Mouse (Mus musculus): ENCODE measurements around the gene Anapc13. TPM values are rescaled to one million over a fixed set of nuclear protein-coding genes. Genes with fewer than 3 reads are reported as not detected.
A peak's percentile ranks its signal among the peaks of the same experiment; 100 is the strongest.

The Anapc13 gene
- polyA plus RNA-seq, 1 experiment: 45.1 TPM

DNA sequence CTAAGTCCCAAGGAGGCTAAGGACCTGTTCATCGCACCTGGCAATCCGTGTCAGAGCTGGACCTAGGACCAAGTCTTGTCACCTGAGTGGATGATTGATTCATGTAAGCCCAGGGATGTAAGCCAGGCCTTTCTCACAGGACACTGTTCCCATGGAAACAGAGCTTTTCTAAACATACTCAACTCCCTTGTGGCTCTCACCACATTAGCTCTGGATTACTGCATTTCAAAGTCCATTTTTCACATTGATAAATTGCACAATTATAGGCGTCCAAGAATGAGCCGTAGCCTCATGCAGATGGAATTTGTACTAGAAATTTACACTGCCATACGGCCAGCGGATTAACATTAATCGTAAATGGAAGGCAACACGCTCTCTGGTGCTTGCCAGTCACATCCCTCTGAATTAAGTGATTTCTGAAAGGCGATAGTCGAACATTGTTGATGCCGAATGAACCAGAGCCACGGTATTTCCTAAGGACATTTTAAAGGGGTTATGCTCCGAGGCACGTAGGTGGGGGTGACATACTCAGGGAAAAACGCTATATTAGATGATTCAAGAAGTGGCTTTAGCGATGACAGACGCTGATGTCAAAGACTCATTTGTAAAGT is 23.9 kb downstream of the Anapc13 start:
- peaks cover 16% of the 10 kb centered on the region; the same call in 1 of the 2 replicates for H3K4me1 ChIP-seq (ENCODE audit: control insufficient read depth, insufficient read depth, insufficient read length, low read length)
- no peak for TF ChIP-seq CTCF (IDR thresholded peaks at IDR 0.05; ENCODE audit: extremely low read depth, insufficient read length, insufficient replicate concordance, low read depth, low read length)
- TF ChIP-seq POLR2A (IDR thresholded peaks at IDR 0.05; ENCODE audit: low read depth, low read length): no peak
- no peaks in the 10 kb centered on the region for H3K27me3 ChIP-seq (ENCODE audit: control insufficient read depth, insufficient read depth, low read length)
- H3K36me3 ChIP-seq (ENCODE audit: control insufficient read depth, insufficient read depth, low read length): no peaks in the 10 kb centered on the region
- no peak overlapping the region for H3K4me3 ChIP-seq (ENCODE audit: low read depth, low read length)
- peak overlapping the region; percentile 35; the same call in 1 of the 2 replicates for H3K27ac ChIP-seq (ENCODE audit: insufficient read depth, low read depth, low read length)
- 19% methylated on average over 17 of the region's 17 CpGs for whole genome bisulfite sequencing

DNA sequence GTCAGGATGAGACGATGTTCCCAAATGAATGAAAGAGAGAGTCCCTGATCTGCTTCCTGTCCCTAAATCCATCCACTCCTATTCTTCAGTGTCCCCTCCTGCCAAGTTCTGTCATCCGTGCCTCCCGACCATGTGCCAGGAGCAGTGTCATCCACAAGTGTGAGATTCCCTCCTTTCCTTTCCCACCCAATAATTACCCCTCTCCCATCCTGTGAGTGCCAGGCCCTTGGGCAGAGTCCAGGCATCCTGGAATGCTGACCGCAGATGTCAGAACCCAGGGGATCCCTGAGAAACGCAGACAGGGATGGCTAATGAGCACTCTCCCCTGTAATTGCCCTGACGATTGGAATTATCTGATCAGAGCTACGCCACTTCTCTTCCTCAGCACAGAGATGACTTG is 24.5 kb downstream of the Anapc13 start:
- Histone ChIP-seq H3K36me3 (ENCODE audit: control insufficient read depth, insufficient read depth, low read length) (no peaks in the 10 kb centered on the region), H3K27me3 (ENCODE audit: control insufficient read depth, insufficient read depth, low read length) (no peaks in the 10 kb centered on the region), H3K4me1 (ENCODE audit: control insufficient read depth, insufficient read depth, insufficient read length, low read length) (peaks cover 20% of the 10 kb centered on the region; the same call in 1 of the 2 replicates), H3K4me3 (ENCODE audit: low read depth, low read length) (no peak overlapping the region), H3K27ac (ENCODE audit: insufficient read depth, low read depth, low read length) (0 out of 2 replicates have a peak overlapping the region, but pooled peaks have one; percentile 35)
- TF ChIP-seq CTCF (IDR thresholded peaks at IDR 0.05; ENCODE audit: extremely low read depth, insufficient read length, insufficient replicate concordance, low read depth, low read length) (no peak), POLR2A (IDR thresholded peaks at IDR 0.05; ENCODE audit: low read depth, low read length) (no peak)
- 32% methylated on average over 7 of the region's 7 CpGs for WGBS

DNA sequence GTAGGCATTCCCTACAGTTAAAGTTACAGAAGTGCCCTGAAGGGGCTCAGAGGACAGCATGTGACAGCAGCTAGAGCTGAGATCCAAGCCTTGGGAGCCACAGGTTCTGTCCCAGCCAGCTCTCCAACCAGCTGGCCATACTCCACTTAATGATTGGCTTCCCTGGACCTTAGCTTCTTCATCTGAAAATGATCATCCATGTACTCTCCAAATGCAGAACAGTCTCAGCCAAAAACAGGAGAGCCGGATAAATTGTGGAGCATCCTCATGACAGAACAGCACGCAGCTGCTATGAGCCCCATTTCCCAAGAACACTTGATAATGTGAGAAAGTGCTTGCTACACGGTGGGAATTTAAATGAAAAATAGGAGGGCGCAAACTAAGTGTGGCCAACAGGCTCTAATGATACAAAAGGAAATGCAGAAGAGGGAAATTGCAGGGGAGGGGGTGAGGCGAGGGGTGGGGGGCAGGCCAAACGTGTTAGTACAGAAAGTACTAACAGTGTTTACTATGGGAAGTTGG is 25.2 kb downstream of the Anapc13 start:
- H3K27me3 ChIP-seq (ENCODE audit: control insufficient read depth, insufficient read depth, low read length): no peaks in the 10 kb centered on the region
- no peak overlapping the region for H3K4me3 ChIP-seq (ENCODE audit: low read depth, low read length)
- 69% methylated on average over 6 of the region's 6 CpGs for WGBS
- no peaks in the 10 kb centered on the region for H3K36me3 ChIP-seq (ENCODE audit: control insufficient read depth, insufficient read depth, low read length)
- H3K27ac ChIP-seq (ENCODE audit: insufficient read depth, low read depth, low read length): no peak overlapping the region
- TF ChIP-seq CTCF (IDR thresholded peaks at IDR 0.05; ENCODE audit: extremely low read depth, insufficient read length, insufficient replicate concordance, low read depth, low read length) (no peak), POLR2A (IDR thresholded peaks at IDR 0.05; ENCODE audit: low read depth, low read length) (no peak)
- H3K4me1 ChIP-seq (ENCODE audit: control insufficient read depth, insufficient read depth, insufficient read length, low read length): peaks cover 20% of the 10 kb centered on the region; the same call in 1 of the 2 replicates

DNA sequence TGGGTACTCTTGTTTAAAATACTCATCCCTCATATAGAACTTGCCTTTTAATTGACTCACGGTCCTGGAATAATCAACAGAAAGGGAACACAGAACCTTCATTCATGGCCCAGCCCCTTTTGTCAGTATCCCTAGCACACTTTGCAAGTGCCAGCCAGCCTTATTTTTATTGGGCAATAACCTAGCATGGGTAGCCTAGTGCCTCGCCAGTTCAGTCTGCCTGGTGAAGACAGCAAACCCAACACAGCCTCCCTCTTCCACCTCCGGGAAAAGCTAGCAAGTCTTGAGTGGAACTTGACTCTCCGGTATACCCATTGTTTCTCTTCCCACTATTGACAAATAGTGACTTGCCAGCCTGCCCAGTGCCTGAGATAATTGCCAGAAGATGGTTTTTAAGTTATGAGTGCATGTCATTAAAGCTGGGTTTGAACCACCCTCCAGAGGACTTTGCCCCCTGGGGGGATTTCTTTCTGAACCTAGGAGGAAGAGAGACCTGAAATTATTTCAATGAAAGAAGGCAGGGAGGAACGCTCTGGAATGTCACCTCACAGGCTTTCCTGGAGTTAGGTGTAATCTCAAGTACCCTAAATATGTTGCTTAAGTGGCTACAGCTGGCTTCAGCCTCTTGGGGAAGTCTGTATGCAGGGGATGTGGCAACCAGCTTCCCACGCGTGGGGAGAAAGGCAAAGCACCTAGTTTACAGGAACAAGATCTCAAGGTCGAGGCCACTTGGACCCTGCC is 30.4 kb downstream of the Anapc13 start:
- WGBS: 40% methylated on average over 8 of the region's 8 CpGs
- Histone ChIP-seq H3K4me3 (ENCODE audit: low read depth, low read length) (no peak overlapping the region), H3K36me3 (ENCODE audit: control insufficient read depth, insufficient read depth, low read length) (no peaks in the 10 kb centered on the region), H3K27ac (ENCODE audit: insufficient read depth, low read depth, low read length) (no peak overlapping the region), H3K4me1 (ENCODE audit: control insufficient read depth, insufficient read depth, insufficient read length, low read length) (peaks cover 12% of the 10 kb centered on the region), H3K27me3 (ENCODE audit: control insufficient read depth, insufficient read depth, low read length) (no peaks in the 10 kb centered on the region)
- TF ChIP-seq POLR2A (IDR thresholded peaks at IDR 0.05; ENCODE audit: low read depth, low read length): no peak
- no peak for TF ChIP-seq CTCF (IDR thresholded peaks at IDR 0.05; ENCODE audit: extremely low read depth, insufficient read length, insufficient replicate concordance, low read depth, low read length)

DNA sequence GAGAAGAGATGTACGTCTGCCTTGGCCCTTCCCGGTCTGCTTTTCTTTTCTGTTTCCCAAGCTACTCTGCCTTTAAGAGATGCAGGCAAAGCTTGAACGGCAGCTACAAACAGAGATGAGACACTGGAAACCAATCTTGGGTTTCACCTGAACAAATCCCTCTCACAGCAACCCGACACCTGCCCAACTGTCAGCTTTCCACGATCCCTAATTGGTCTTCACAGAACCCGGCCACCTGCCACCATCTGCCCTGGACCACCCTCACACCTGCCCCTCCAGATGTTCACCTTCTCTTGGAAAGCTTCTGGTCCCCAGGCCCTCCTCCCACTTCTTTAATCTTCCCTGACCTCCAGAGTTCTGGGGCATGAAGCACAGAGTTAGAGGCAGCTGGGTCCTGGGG is 42.0 kb downstream of the Anapc13 start:
- 49% methylated on average over 6 of the region's 6 CpGs for WGBS

DNA sequence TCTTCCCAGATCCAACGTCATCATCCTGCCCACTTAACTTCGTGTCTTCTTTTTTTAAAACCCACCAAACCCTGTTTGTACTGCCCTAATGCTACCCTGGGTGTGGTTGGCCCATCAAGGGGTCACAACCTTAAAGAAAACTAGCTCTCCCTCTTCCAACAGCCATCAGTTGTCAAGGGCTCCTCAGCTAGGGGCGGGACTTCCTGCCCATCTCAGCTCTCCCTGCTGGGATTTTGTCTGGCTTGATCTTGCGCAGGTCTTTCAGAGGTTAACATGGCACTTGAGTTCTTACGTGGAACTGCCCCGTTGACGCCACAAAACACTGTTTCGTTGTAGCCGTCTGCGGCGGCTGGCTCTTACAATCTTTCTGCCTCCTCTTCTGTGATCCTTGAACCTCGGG is 42.8 kb downstream of the Anapc13 start:
- TF ChIP-seq CTCF (IDR thresholded peaks at IDR 0.05; ENCODE audit: extremely low read depth, insufficient read length, insufficient replicate concordance, low read depth, low read length) (no peak), POLR2A (IDR thresholded peaks at IDR 0.05; ENCODE audit: low read depth, low read length) (no peak)
- H3K27ac ChIP-seq (ENCODE audit: insufficient read depth, low read depth, low read length): no peak overlapping the region
- WGBS: 87% methylated on average over 12 of the region's 12 CpGs
- no peaks in the 10 kb centered on the region for H3K27me3 ChIP-seq (ENCODE audit: control insufficient read depth, insufficient read depth, low read length)
- no peak overlapping the region for H3K4me3 ChIP-seq (ENCODE audit: low read depth, low read length)
- peaks cover 3% of the 10 kb centered on the region; the same call in 1 of the 2 replicates for H3K4me1 ChIP-seq (ENCODE audit: control insufficient read depth, insufficient read depth, insufficient read length, low read length)
- no peaks in the 10 kb centered on the region for H3K36me3 ChIP-seq (ENCODE audit: control insufficient read depth, insufficient read depth, low read length)

More for the DNA sequence above, 42.0 kb downstream of the Anapc13 start:
- H3K36me3 ChIP-seq (ENCODE audit: control insufficient read depth, insufficient read depth, low read length): no peaks in the 10 kb centered on the region
- no peaks in the 10 kb centered on the region for H3K27me3 ChIP-seq (ENCODE audit: control insufficient read depth, insufficient read depth, low read length)
- TF ChIP-seq CTCF (IDR thresholded peaks at IDR 0.05; ENCODE audit: extremely low read depth, insufficient read length, insufficient replicate concordance, low read depth, low read length): no peak
- TF ChIP-seq POLR2A (IDR thresholded peaks at IDR 0.05; ENCODE audit: low read depth, low read length): no peak
- H3K27ac ChIP-seq (ENCODE audit: insufficient read depth, low read depth, low read length): no peak overlapping the region
- no peak overlapping the region for H3K4me3 ChIP-seq (ENCODE audit: low read depth, low read length)
- peaks cover 3% of the 10 kb centered on the region; the same call in 1 of the 2 replicates for H3K4me1 ChIP-seq (ENCODE audit: control insufficient read depth, insufficient read depth, insufficient read length, low read length)

DNA sequence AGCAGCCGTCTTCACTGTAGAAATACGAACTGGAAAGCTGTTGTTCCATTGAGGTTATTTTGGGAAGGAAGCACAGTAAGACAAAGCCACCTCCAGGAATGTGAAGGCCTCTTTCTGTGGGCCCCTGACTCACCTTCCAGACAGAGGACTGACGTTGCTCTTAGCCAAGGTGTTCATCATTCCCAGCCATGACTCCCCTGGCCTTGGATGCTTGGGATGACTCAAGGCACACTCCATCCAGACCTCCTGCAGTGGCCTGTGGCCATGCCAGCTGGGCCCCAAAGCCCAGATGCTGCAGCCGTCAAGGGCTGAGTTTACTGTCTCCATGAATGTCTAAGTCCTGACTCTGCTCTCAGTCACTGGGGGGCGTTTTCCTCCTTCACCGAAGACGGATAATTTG is 47.3 kb downstream of the Anapc13 start:
- H3K4me3 ChIP-seq (ENCODE audit: low read depth, low read length): no peak overlapping the region
- TF ChIP-seq POLR2A (IDR thresholded peaks at IDR 0.05; ENCODE audit: low read depth, low read length) (no peak), CTCF (IDR thresholded peaks at IDR 0.05; ENCODE audit: extremely low read depth, insufficient read length, insufficient replicate concordance, low read depth, low read length) (no peak)
- H3K27me3 ChIP-seq (ENCODE audit: control insufficient read depth, insufficient read depth, low read length): no peaks in the 10 kb centered on the region
- WGBS: 81% methylated on average over 7 of the region's 7 CpGs
- H3K27ac ChIP-seq (ENCODE audit: insufficient read depth, low read depth, low read length): no peak overlapping the region
- H3K4me1 ChIP-seq (ENCODE audit: control insufficient read depth, insufficient read depth, insufficient read length, low read length): peaks cover 7% of the 10 kb centered on the region
- H3K36me3 ChIP-seq (ENCODE audit: control insufficient read depth, insufficient read depth, low read length): no peaks in the 10 kb centered on the region

Data from small intestine, adult 2 months (tissue).